Mouse (Mus musculus) gastrocnemius, postnatal 36 days (tissue): ENCODE data around the gene Zfp956. TPM values are rescaled to one million over a fixed set of nuclear protein-coding genes. Genes with fewer than 3 reads are reported as not detected.
"Not testable (repeated sequence)": the region's sequence is repeated elsewhere in the genome, so short reads cannot be mapped to it uniquely, and the experiment has no call there.

ENCODE experiments used
- DNase-seq, 2 experiments: peaks; one replicate each; pipeline ENCODE4 v3.0.0; 2022
- intact Hi-C: fragments of 180-260 bp; cut with DNase I; formaldehyde crosslinking; loops from one replicate; pipeline ENCODE4 v1.15.1; 2025
- total RNA-seq, 2 experiments: library from RNA; stranded (reverse); gene quantifications; 2 replicates each; pipeline ENCODE4 v1.2.3; 2021

The Zfp956 gene
- total RNA-seq, 2 experiments from 2014 or later: 4.3 to 8.9 TPM

DNA sequence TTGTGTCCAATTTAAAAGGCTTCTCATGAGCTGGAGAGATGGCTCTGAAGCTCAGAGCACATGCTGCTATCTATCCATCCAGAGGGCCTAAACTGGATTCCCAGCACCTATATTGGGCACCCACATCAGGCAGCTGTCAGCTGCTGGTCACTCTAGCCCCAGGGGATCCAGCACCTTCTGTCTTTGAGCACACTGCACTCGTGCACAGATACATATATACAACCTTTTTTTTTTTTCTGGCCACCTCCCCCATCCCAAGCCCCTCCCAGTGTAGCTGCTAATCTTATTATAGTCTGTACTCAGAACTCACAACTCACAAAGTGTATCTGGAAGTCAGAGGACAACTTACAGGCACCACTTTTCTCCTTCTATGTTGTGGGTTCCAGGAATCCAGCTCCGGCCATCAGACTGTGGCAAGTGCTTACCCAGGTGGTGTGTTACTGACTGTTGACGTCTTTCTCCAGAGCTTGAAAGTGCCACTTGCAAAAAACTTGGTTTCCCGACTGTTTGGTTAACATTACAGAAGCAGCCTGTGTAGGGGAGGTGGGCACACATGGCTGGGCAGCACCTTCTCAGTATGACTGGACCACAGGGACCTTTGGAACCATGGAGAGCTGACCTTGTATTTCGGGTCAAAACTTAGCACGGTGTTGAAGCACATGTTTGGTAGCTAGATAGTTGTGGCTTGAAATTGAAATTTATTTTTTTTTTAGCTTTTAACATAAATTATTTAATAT lies 7.7 kb downstream of the Zfp956 start:
- intact Hi-C loops: no loop called here
- no peak for DNase-seq

DNA sequence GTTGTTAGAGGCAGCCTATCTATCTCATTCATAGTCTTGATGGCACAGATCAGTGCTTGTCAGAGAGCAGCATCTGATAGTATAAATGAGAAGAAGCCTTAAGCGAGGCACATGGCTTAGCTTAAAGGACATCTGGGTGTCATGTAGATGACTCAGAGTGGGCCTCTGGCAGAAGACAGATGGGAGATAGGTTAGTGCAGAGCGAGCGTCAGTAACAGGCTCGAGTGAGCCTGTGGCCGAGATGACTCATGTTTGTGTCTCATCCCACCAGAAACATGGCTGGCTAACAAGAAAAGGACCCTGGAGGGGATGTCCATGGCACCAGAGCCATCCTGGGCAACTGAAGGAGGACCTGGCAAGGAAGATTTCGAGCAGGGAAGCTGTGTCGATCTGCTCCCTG lies 9.9 kb downstream of the Zfp956 start:
- no peak for DNase-seq
- intact Hi-C loops: no loop called here

DNA sequence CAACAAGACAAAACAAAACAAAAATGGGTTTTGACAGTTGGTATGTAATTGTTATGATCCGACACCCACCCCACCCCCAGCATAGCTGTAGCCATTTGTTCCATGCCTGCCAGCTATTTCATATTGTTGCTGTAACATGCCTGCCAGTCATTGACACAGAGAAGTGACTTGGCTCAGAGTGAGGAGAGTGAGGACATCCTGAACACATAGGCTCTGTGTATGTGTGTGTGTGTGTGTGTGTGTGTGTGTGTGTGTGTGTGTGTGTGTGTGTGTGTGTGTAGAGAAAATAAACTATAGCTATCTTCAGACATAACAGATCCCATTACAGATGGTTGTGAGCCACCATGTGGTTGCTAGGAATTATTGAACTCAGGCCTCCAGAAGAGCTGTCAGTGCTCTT lies 15.0 kb downstream of the Zfp956 start:
- intact Hi-C loops, DNase-seq: not testable (repeated sequence)

DNA sequence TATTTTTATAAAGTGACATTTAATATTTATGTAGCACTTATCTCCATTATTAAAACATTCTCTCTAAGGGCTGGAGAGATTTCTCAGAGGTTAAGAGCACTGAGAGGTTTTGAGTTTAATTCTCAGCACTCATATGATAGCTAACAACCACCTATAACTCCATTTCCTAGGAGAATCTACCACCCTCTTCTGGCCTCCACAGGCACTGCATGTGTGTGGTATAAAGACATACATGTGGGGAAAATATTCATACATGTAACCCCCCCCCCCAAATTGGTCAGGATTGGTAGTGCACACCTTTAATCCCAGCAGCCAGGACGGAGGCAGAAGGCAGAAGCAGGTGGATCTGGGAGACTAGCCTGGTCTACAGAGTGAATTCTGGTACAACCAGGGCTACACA lies 21.4 kb downstream of the Zfp956 start:
- intact Hi-C loops: no loop called here
- no peak for DNase-seq

DNA sequence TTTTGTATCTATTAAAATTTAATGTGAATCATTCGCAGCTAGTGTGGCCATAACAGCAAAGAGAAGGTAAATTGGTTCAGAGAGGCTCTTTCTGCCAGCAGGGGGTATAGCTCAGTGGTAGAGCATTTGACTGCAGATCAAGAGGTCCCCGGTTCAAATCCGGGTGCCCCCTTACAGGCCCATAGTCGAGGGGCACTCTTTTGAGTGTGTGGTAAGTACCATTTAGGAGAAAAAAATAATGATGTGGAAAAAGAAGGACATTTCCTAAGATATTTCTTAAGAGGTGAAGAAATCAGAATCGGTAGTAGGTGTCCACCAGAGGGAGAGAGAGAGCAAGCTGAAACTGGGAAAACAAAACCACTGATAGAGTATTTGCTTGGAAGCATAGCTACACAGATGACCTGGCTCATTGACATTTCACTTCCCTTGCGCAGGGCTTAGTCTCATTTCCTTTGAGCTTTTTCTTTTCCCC lies 25.7 kb downstream of the Zfp956 start:
- DNase-seq: peak; percentile 65 to 72
- intact Hi-C loops: loop anchor here (5.0 kb wide), 1 partner anchor 33 kb away; no protein-coding TSS in a partner anchor

DNA sequence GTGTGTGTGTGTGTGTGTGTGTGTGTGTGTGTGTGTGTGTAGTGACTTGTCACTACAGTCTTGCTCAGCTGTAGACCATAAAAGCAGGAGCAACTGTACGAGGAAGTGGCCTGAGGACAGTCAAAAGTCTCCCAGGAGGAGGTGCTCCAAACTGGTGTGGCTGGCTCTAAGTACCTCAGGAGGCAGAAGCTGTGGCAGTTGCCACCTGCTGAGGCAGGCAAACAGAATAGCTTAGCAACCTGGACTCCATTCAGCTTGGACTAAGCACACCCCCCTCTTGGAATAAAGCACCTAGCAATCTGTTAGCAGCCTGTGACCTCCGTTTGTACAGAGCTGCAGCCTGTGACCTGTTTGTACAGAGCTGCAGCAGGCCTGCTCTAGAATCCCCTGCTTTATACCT lies 30.7 kb downstream of the Zfp956 start:
- no peak for DNase-seq
- intact Hi-C loops: no loop called here

DNA sequence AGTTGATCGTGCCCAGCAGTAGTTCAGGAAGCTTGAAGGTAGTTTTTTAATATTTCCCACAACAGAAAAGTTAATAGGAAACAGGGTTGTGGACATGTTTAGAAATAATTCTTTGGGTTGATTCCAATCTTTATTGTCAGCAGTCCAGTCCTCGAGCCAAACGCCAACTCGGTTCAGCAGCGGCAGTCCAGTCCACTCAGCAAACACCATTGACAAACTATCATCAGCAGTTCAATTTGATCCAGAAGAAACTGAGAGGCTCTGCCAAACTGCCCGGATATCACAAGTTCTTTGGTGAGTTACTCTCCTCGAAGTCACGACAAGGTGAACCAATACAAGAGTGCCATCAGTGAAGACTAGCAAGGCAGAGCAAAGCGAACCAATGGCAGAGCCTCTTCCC lies 42.5 kb downstream of the Zfp956 start:
- DNase-seq: no peak
- intact Hi-C loops: no loop called here

DNA sequence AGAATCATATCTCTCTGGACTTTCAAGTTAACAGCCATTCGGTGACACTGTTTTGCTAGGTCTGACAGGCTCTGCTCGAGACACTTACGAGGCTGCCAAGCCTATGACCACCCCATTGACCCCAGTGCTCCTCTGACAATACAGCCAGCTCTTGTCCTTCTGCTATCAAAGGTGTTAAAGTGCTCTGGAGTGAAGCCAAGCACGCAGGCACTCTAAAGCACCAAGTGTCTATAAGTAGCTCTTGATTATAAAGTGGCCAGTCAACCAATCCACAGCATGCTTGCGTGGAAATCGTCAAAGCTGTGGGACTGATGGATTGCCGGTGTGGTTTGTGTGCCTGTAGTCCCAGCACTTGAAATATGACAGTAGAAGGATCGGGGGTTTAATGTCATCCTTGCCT lies 57.5 kb downstream of the Zfp956 start:
- no peak for DNase-seq
- intact Hi-C loops: loop anchor here (5.0 kb wide), 1 partner anchor 33 kb away; no protein-coding TSS in a partner anchor

Other genes starting within 250 kb of the Zfp956 start
- gene Pdia4, start 140.0 kb upstream of the Zfp956 start, total RNA-seq: 10 to 100 TPM; 12.4 to 14.2 TPM
- under 1 TPM; 0.27 to 0.69 TPM for gene Zfp786, start 122.5 kb upstream of the Zfp956 start, total RNA-seq
- 1 to 10 TPM; 4.0 to 6.2 TPM for gene Zfp398, start 117.7 kb upstream of the Zfp956 start, total RNA-seq
- 1 to 10 TPM; 5.9 to 6.4 TPM for gene Zfp282, start 76.2 kb upstream of the Zfp956 start, total RNA-seq
- 1 to 10 TPM; 7.8 to 8.5 TPM for gene Zfp212, start 32.9 kb upstream of the Zfp956 start, total RNA-seq
- 10 to 100 TPM; 14.4 to 16.3 TPM for gene Zfp777, start 95.5 kb downstream of the Zfp956 start, total RNA-seq
- gene Zfp746, start 133.2 kb downstream of the Zfp956 start, total RNA-seq: 10 to 100 TPM in 1 of 2 experiments, 1 to 10 TPM in 1; 7.1 to 10.4 TPM